ENCODE assay signal across 29 mouse cellular contexts in the genomic region with DNA sequence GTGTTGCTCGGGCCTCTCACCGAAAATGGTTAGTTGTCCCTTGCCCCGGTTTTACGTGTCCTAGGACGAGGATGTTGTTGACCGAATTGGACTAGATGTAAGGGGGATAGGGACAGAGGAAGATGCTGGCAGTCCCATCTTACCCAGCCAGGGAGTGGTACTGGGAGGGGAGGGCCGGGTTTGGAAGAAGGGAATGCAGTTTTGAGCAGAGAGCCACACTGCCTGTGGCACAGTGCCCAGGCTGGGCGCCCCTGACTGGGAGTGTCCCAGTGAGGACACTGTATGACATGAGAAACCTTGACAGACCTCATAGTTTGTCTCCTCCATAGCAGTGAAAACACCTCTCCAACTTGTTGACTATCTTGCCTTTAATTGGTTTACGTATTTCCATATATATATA. TPM values are rescaled to one million over a fixed set of nuclear protein-coding genes. Genes with fewer than 3 reads are reported as not detected.
DNase-seq lines count a peak whose midpoint lies in the region; ATAC-seq and TF ChIP-seq lines count a peak whose summit lies in the region.
"Had no signal": no experiment of that assay in that cellular context is flagged by ENCODE, and none has a peak within 500 bp of the region (broad histone marks: within the 10 kb centered on the region; RNA-seq: fewer than 3 reads in every experiment).

No protein-coding gene starts in this region.

- no peak for DNase-seq in forebrain, embryonic 10.5 days (ENCODE audit: extremely low spot score, low spot score)
- DNase-seq in forebrain, postnatal 0 days, result no peak
- peak; percentile 39 for DNase-seq in left cerebral cortex, postnatal 4 days
- no peak for DNase-seq in left cerebral cortex, postnatal 36 days (ENCODE audit: low spot score in 2 of 2)
- peak; percentile 38 for DNase-seq in ovary, postnatal 36 days (ENCODE audit: low spot score)
- no peak for DNase-seq in ovary, postnatal 10 days (ENCODE audit: low spot score)
- DNase-seq: adrenal gland, adult 2 months; adrenal gland, postnatal 36 days; cerebellum, adult 18-20 months; cerebellum, adult 9-11 months; cerebellum, postnatal 36 days; embryo, embryonic 11 days; gastrocnemius, adult 2 months; gastrocnemius, postnatal 14 days; heart, adult 2 months; heart, postnatal 14 days; heart, postnatal 4 days had no signal

- peaks cover 1% of the 10 kb centered on the region; the same call in 1 of the 2 replicates for H3K9me3 ChIP-seq in forebrain, embryonic 10.5 days
- H3K9me3 ChIP-seq in forebrain, postnatal 0 days (ENCODE audit: low read length), result no peaks in the 10 kb centered on the region
- H3K9me3 ChIP-seq: embryonic facial prominence, embryonic 10.5 days; embryonic facial prominence, embryonic 13.5 days; forebrain, embryonic 13.5 days; heart, embryonic 10.5 days; heart, embryonic 13.5 days; hindbrain, embryonic 12.5 days; hindbrain, embryonic 15.5 days; intestine, embryonic 15.5 days had no signal

- intact Hi-C loops in left cerebral cortex, postnatal 4 days (cut with DNase I), result no loop called here
- intact Hi-C loops in left cerebral cortex, postnatal 36 days (cut with DNase I), result no loop called here

- H3K4me2 ChIP-seq in forebrain, postnatal 0 days (ENCODE audit: low read depth), result no peak overlapping the region
- H3K4me2 ChIP-seq: embryonic facial prominence, embryonic 13.5 days; forebrain, embryonic 13.5 days; heart, embryonic 13.5 days; hindbrain, embryonic 12.5 days; hindbrain, embryonic 15.5 days; intestine, embryonic 15.5 days had no signal

- ATAC-seq in forebrain, postnatal 0 days, result no peak
- ATAC-seq: CD4-positive, CD25-positive, alpha-beta regulatory T cell, adult 4 months; forebrain, embryonic 13.5 days; forebrain, embryonic 16.5 days; intestine, embryonic 15.5 days had no signal

- H3K4me1 ChIP-seq in forebrain, embryonic 10.5 days, result peaks cover 37% of the 10 kb centered on the region
- H3K4me1 ChIP-seq in forebrain, postnatal 0 days (ENCODE audit: insufficient read depth), result 0 out of 2 replicates have a peak, but pooled peaks cover 4% of the 10 kb centered on the region

- H3K36me3 ChIP-seq in forebrain, embryonic 10.5 days (replicated peaks), result peaks cover 9% of the 10 kb centered on the region
- no peaks in the 10 kb centered on the region for H3K36me3 ChIP-seq in forebrain, postnatal 0 days (ENCODE audit: insufficient read depth)
- H3K36me3 ChIP-seq: heart, embryonic 10.5 days; heart, embryonic 13.5 days; hindbrain, embryonic 12.5 days; hindbrain, embryonic 15.5 days; intestine, embryonic 15.5 days had no signal

- H3K9ac ChIP-seq in forebrain, postnatal 0 days, result no peak overlapping the region
- H3K9ac ChIP-seq: embryonic facial prominence, embryonic 13.5 days; forebrain, embryonic 13.5 days; heart, embryonic 13.5 days; hindbrain, embryonic 12.5 days; hindbrain, embryonic 15.5 days; intestine, embryonic 15.5 days had no signal

- H3K27me3 ChIP-seq in forebrain, embryonic 10.5 days (ENCODE audit: poor library complexity, severe bottlenecking), result no peaks in the 10 kb centered on the region
- no peaks in the 10 kb centered on the region for H3K27me3 ChIP-seq in forebrain, postnatal 0 days (ENCODE audit: insufficient read depth, low read length)
- H3K27me3 ChIP-seq: embryonic facial prominence, embryonic 13.5 days; forebrain, embryonic 13.5 days; hindbrain, embryonic 12.5 days; hindbrain, embryonic 15.5 days; intestine, embryonic 15.5 days had no signal

- 93% methylated on average over 9 of the region's 9 CpGs for WGBS in forebrain, embryonic 10.5 days
- 86% methylated on average over 9 of the region's 9 CpGs for WGBS in forebrain, postnatal 0 days

- H3K27ac ChIP-seq in forebrain, embryonic 10.5 days, result peak overlapping the region; percentile 11; the same call in 1 of the 2 replicates
- H3K27ac ChIP-seq in forebrain, postnatal 0 days (ENCODE audit: low read depth, low read length), result no peak overlapping the region
- H3K27ac ChIP-seq: embryonic facial prominence, embryonic 10.5 days; embryonic facial prominence, embryonic 13.5 days; forebrain, embryonic 13.5 days; gastrocnemius, adult 2 months; heart, adult 2 months; heart, embryonic 10.5 days; heart, embryonic 13.5 days; hindbrain, embryonic 12.5 days; hindbrain, embryonic 15.5 days; intestine, embryonic 15.5 days had no signal

- no peak for TF ChIP-seq CTCF in forebrain, postnatal 0 days (IDR thresholded peaks at IDR 0.05; ENCODE audit: low read depth)

- no peak overlapping the region for H3K4me3 ChIP-seq in forebrain, embryonic 10.5 days
- H3K4me3 ChIP-seq in forebrain, postnatal 0 days (ENCODE audit: low read depth, low read length), result no peak overlapping the region
- H3K4me3 ChIP-seq: embryonic facial prominence, embryonic 10.5 days; embryonic facial prominence, embryonic 13.5 days; erythroblast, embryonic 14.5 days; forebrain, embryonic 13.5 days; gastrocnemius, adult 2 months; heart, adult 2 months; heart, embryonic 10.5 days; heart, embryonic 13.5 days; hindbrain, embryonic 12.5 days; hindbrain, embryonic 15.5 days; intestine, embryonic 15.5 days had no signal

RNA-seq across cellular contexts. Expression of a gene that starts 45.8 kb away (rescaled TPM):
- 5.7 and 6.8 TPM in 2 replicates for polyA plus RNA-seq in forebrain, embryonic 10.5 days (2016; fragmentation: Nextera tagmentation; extraction: Ambion mirVana)
- 12.2 and 16.4 TPM in 2 replicates for total RNA-seq in forebrain, postnatal 0 days (2014; rRNA removed)
- 6.6 and 8.8 TPM in 2 replicates for polyA plus RNA-seq in forebrain, postnatal 0 days (2015; fragmentation: Nextera tagmentation; extraction: Ambion mirVana)
- total RNA-seq in left cerebral cortex, postnatal 4 days (2021), result 10 to 100 TPM; 25.5 to 30.8 TPM
- 10 to 100 TPM; 18.5 to 25.2 TPM for total RNA-seq in left cerebral cortex, postnatal 36 days (2021)
- total RNA-seq: MEL had no signal
- polyA plus RNA-seq: erythroblast, embryonic 14.5 days had no signal

Comparison
In these comparisons a context has a peak if more than half of its experiments do, and no peak if none do; other contexts are left out.
1. DNase-seq: peak in left cerebral cortex, postnatal 4 days (single experiment) and ovary, postnatal 36 days (single experiment); none in forebrain, embryonic 10.5 days (single experiment), forebrain, postnatal 0 days (single experiment), left cerebral cortex, postnatal 36 days (0 of 2) and ovary, postnatal 10 days (single experiment).